Mouse (Mus musculus) layer of hippocampus, adult 2 months (tissue): ENCODE measurements around the gene Insyn1. TPM values are rescaled to one million over a fixed set of nuclear protein-coding genes. Genes with fewer than 3 reads are reported as not detected.

Experiments
- DNase-seq, 2 experiments: peaks; one replicate each; pipeline ENCODE4 v3.0.0; 2022; ENCODE audit warnings: low spot score in 2 of 2
- H3K27ac ChIP-seq: fragments of 200-600 bp; 2 replicates; pipeline ENCODE4 v1.8.1; 2022
- H3K4me3 ChIP-seq: fragments of 200-600 bp; 2 replicates; pipeline ENCODE4 v1.8.1; 2022; ENCODE audit warnings: mild to moderate bottlenecking
- CTCF ChIP-seq: fragments of 200-600 bp; conservative IDR thresholded peaks from 2 replicates; pipeline ENCODE4 v1.8.1; 2022; ENCODE audit warnings: antibody characterized with exemption, mild to moderate bottlenecking, moderate library complexity
- total RNA-seq, 2 experiments: library from RNA; stranded (reverse); gene quantifications; 2 replicates each; pipeline ENCODE4 v1.2.3; 2021

Gene Insyn1
- total RNA-seq, 2 experiments from 2014 or later = 236 to 254 TPM

GRCm38 (mm10) chr9:58490391-58490790 lies 2.0 kb downstream of the Insyn1 start:
- DNase-seq = no peak
- peak overlapping the region; percentile 92 for H3K27ac ChIP-seq
- H3K4me3 ChIP-seq = peak overlapping the region; percentile 92
- no peak for TF ChIP-seq CTCF

DNA sequence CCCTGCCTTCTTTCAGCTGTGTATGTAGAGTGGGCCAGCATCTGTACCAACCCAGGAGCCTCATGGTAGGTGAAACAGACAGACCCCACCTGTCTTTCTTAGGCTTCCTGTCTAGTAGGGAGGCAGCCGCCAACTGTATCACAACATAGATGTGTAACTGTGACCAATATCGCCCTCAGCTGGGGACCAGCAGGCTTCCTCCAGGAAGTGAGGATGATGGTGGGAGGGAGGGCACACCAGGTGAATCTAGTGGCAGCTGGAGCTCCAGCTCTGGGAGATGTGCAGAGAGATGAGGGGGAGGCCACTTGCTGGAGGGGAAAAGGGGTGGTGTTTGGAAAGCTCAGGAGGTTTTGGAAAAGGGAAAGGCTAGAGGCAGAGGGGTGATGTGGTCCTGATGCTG lies 6.6 kb downstream of the Insyn1 start:
- H3K27ac ChIP-seq = peak overlapping the region; percentile 92
- H3K4me3 ChIP-seq = no peak overlapping the region
- no peak for DNase-seq
- TF ChIP-seq CTCF = peak; percentile 43

- TF ChIP-seq CTCF = peak; percentile 70
- Histone ChIP-seq H3K27ac (peak overlapping the region; percentile 92), H3K4me3 (no peak overlapping the region)
- DNase-seq = no peak
These were observed 8.2 kb downstream of the Insyn1 start for GRCm38 (mm10) chr9:58496470-58497182.

- Histone ChIP-seq H3K4me3 (no peak overlapping the region), H3K27ac (0 out of 2 replicates have a peak overlapping the region, but pooled peaks have one; percentile 10)
- no peak for TF ChIP-seq CTCF
- DNase-seq = no peak
These were observed 9.5 kb downstream of the Insyn1 start for GRCm38 (mm10) chr9:58497942-58498341.

DNA sequence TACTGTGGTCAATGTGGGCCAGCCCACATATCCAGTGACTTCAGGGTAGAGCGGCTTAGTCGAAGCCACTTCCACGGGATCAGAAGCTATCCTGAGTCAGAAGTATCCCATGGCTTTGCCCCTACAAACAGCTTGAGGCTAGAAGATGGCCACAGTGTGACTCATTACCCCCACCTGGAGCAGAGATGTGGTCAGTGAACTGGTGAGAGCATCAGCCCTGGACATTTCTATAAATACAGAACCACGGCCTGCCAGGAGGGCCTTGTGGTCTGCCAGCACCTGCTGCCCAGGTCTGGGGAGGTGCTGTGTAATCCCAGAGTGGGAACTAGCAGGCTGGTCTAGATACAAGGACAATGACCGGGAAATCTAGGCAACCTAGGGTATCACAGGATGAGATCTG lies 12.5 kb downstream of the Insyn1 start:
- no peak overlapping the region for H3K27ac ChIP-seq
- no peak for DNase-seq
- no peak for TF ChIP-seq CTCF
- H3K4me3 ChIP-seq = no peak overlapping the region

DNA sequence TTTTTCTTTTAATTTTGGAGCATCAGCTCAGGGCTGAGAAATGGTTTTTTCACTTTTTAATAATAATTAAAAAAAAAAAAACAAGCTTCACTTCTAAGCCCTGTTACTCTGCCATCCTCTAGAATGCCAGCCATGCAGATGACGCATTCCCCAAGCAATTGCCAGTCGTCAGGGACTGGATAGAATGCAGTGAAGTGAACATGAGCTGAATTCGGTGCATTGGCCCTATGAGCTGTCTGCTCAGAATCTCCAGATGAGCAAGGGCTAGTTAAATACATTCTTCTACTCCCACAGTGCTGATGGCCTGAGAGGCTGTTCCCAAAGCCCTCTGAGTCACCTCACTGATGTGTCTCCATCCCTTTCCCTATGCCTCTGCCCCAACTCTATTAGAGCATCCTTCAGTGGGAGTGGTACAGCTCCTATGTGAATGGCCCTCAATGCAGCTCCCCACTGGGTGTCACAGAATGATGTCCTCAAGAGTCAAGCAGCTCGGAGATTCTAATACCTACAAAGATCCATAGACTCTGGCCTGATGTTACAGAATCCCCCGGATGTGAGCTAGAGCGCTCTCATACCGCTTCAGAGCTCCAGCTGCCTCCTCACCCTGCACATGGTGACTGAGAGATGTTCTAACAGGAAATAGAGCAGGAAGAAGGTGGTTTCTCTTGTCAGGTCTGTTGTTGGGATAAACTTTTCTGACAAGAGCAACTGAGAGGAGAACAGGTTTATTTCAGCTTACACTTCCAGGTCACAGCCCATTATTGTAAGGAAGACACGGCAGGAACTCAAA lies 19.0 kb downstream of the Insyn1 start:
- DNase-seq = no peak
- TF ChIP-seq CTCF = no peak
- H3K27ac ChIP-seq = no peak overlapping the region
- H3K4me3 ChIP-seq = no peak overlapping the region

DNA sequence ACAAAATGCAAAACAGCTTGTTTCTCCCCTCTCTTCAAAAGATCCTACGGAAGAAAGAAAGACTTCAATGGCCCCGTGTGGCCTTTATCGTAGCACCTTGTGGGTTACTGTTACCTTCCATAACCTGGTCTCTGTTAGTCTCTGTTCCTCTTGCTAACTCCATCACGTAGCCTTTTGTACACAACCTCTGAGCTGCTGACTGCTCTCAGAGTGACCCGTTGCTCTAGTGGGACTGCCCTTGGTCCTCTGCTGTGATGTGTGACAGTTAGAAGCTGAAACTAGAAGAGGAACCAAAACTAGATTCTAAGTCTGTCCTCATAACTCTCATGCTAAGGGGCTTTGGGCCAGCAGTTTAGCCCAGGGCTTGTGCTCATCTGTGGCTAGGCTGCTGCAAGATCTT lies 22.0 kb downstream of the Insyn1 start:
- DNase-seq = no peak
- TF ChIP-seq CTCF = no peak
- Histone ChIP-seq H3K4me3 (no peak overlapping the region), H3K27ac (no peak overlapping the region)

DNA sequence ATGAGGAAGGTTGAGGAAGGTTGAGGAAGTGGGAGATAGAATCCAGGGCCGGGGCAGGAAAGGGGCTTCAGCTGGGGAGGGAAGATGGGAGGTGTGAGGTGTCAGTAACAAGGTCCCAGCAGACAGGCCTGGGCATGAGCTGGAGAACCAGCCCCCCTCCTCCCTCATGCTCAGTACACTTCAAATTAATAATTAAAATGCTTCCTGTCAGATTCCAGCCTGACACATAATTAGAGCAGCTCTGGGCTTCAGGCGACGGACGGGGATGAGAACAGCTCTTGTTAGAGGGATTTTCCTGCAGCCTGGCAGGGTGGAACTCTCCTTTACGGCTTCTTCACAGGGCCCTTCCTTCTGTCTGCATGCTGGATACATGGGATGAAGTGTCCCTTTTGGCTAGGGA lies 25.3 kb downstream of the Insyn1 start:
- no peak for TF ChIP-seq CTCF
- no peak for DNase-seq
- Histone ChIP-seq H3K27ac (no peak overlapping the region), H3K4me3 (no peak overlapping the region)

GRCm38 (mm10) chr9:58516480-58516879 lies 28.1 kb downstream of the Insyn1 start:
- Histone ChIP-seq H3K27ac (no peak overlapping the region), H3K4me3 (no peak overlapping the region)
- no peak for DNase-seq
- no peak for TF ChIP-seq CTCF

DNA sequence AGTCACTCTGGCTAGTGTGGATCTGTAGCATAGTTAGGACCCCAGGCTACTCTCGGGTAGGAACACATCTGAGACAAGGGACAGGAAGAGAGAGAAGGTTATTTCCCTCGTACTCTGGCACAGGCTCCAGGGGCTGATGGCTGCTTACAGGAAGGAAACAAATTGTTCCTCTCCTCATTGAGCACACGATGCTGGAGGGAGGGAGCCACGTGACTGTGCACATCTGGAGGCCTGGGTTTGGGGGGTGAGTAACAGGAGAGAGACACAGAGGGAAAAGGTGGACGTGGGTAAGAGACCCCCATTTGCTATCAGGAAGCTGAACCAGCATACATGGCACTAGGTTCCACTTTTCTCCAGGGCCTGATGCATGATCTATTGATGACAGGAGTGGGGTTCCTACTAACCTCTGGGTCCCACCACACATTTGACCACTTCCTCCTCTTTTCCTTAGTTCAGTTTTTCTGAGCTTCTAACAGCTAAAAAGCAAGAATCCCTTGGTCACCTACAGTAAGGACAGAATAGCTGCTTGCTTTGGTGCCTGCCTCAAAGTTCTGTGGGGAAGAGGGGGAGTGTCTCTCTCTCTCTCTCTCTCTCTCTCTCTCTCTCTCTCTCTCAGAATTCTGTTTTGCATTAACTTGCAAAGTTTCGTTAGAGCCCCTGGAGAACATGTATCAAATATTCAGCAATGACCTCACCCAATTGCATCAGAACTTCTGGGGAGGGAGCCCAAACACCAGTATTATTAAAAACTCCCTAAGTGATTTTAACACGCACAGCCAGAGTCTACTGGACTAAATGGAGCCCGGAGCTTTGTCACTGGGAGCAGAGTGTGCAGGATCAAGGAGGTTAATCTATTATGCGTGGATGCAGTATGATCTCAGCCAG lies 29.7 kb downstream of the Insyn1 start:
- no peak for DNase-seq
- Histone ChIP-seq H3K4me3 (no peak overlapping the region), H3K27ac (no peak overlapping the region)
- no peak for TF ChIP-seq CTCF

- DNase-seq = no peak
- Histone ChIP-seq H3K4me3 (no peak overlapping the region), H3K27ac (no peak overlapping the region)
- no peak for TF ChIP-seq CTCF
These were observed 31.6 kb downstream of the Insyn1 start for GRCm38 (mm10) chr9:58519953-58520352.

- Histone ChIP-seq H3K4me3 (no peak overlapping the region), H3K27ac (no peak overlapping the region)
- no peak for TF ChIP-seq CTCF
- no peak for DNase-seq
These were observed 32.6 kb downstream of the Insyn1 start for GRCm38 (mm10) chr9:58520816-58521581.
